Mouse (Mus musculus): ENCODE measurements at regions not wholly inside any gene's neighbourhood (a gene's known extent, or its start where the extent isn't known, plus 50 kb on each side); places are given as distances from the start of the nearest gene placed in this dataset.

- DNase-seq: no peak
Observed at GRCm38 (mm10) chr13:84763916-84764315, 425.3 kb upstream of the Ccnh start.

GRCm38 (mm10) chr13:84771956-84772355 lies 417.3 kb upstream of the Ccnh start:
- no peak for DNase-seq

GRCm38 (mm10) chr13:84783017-84783937 lies 405.9 kb upstream of the Ccnh start:
- no peak for DNase-seq

GRCm38 (mm10) chr13:84804241-84804980 lies 384.8 kb upstream of the Ccnh start:
- no peak for DNase-seq

GRCm38 (mm10) chr13:84805190-84805589 lies 384.0 kb upstream of the Ccnh start:
- no peak for DNase-seq

- DNase-seq: no peak
Observed at GRCm38 (mm10) chr13:84809605-84810004, 379.6 kb upstream of the Ccnh start.
